Mouse (Mus musculus) lung, embryonic 15.5 days (tissue): ENCODE results near the gene Pcgf2. TPM values are rescaled to one million over a fixed set of nuclear protein-coding genes. Genes with fewer than 3 reads are reported as not detected.

ENCODE experiments used
- ATAC-seq: fragments of 200-750 bp; cut with Nextera tagmentation; 2 replicates; pipeline ENCODE4 v1.8.0; 2017; ENCODE audit warnings: moderate number of reproducible peaks, borderline replicate concordance; ENCODE audit not compliant: low FRiP score, low TSS enrichment; ENCODE audit errors: extremely low read depth
- H3K27ac ChIP-seq: fragments of 300-500 bp; sonication (generic); 2 replicates; pipeline ENCODE4 v1.5.1; 2015; ENCODE audit warnings: moderate library complexity, mild to moderate bottlenecking, inconsistent platforms
- H3K27me3 ChIP-seq: fragments of 300-500 bp; sonication (generic); 2 replicates; pipeline ENCODE4 v1.6.1; 2015; ENCODE audit warnings: inconsistent platforms
- H3K36me3 ChIP-seq: fragments of 300-500 bp; sonication (generic); 2 replicates; pipeline ENCODE4 v1.6.1; 2015; ENCODE audit warnings: inconsistent platforms
- H3K4me1 ChIP-seq: fragments of 300-500 bp; sonication (generic); 2 replicates; pipeline ENCODE4 v1.6.1; 2015; ENCODE audit warnings: inconsistent platforms
- H3K4me2 ChIP-seq: fragments of 300-500 bp; sonication (generic); 2 replicates; pipeline ENCODE4 v1.6.1; 2015; ENCODE audit warnings: inconsistent platforms, mild to moderate bottlenecking, moderate library complexity
- H3K4me3 ChIP-seq: fragments of 300-500 bp; sonication (generic); 2 replicates; pipeline ENCODE4 v1.5.1; 2015; ENCODE audit warnings: mild to moderate bottlenecking, inconsistent platforms
- H3K9ac ChIP-seq: fragments of 300-500 bp; sonication (generic); 2 replicates; pipeline ENCODE4 v1.6.1; 2015; ENCODE audit warnings: inconsistent platforms
- H3K9me3 ChIP-seq: fragments of 300-500 bp; sonication (generic); 2 replicates; pipeline ENCODE4 v1.6.1; 2016; ENCODE audit warnings: inconsistent platforms
- WGBS: fragments of 180-500 bp; shearing (Covaris S2); methylation state at CpG from one replicate; pipeline ENCODE4 v1.1.7; 2015; 5-methylcytosine and 5-hydroxymethylcytosine counted together
- polyA plus RNA-seq: library from polyadenylated mRNA; unstranded; fragments of >200 nt; fragmentation: Nextera tagmentation; extraction: Ambion mirVana; gene quantifications from 2 replicates; pipeline ENCODE4 v1.2.1, GENCODE M21; 2015

Gene Pcgf2
- polyA plus RNA-seq, 1 experiment from 2014 or later, result 13.2 TPM

- ATAC-seq, result no peak
- no peaks in the 10 kb centered on the region for H3K27me3 ChIP-seq
- WGBS, result 14% methylated on average over 30 of the region's 30 CpGs
- peak overlapping the region; percentile 95 for H3K4me2 ChIP-seq
- H3K4me3 ChIP-seq, result peak overlapping the region; percentile 90
- H3K36me3 ChIP-seq, result peaks cover 11% of the 10 kb centered on the region
- H3K27ac ChIP-seq, result peak overlapping the region; percentile 100
- peaks cover 47% of the 10 kb centered on the region for H3K4me1 ChIP-seq
- H3K9ac ChIP-seq, result peak overlapping the region; percentile 86
- no peaks in the 10 kb centered on the region for H3K9me3 ChIP-seq
Measured at GRCm38 (mm10) chr11:97700746-97701580, 666 bp upstream of the Pcgf2 start.

- H3K4me1 ChIP-seq, result peaks cover 60% of the 10 kb centered on the region
- no peaks in the 10 kb centered on the region for H3K27me3 ChIP-seq
- peak overlapping the region; percentile 95 for H3K4me2 ChIP-seq
- peak overlapping the region; percentile 94 for H3K9ac ChIP-seq
- H3K36me3 ChIP-seq, result peaks cover 2% of the 10 kb centered on the region; the same call in 1 of the 2 replicates
- ATAC-seq, result peak; percentile 48
- WGBS, result 0% methylated on average over 3 of the region's 9 CpGs
- H3K4me3 ChIP-seq, result peak overlapping the region; percentile 90
- peak overlapping the region; percentile 100 for H3K27ac ChIP-seq
- H3K9me3 ChIP-seq, result no peaks in the 10 kb centered on the region
Measured at GRCm38 (mm10) chr11:97699626-97700002, 683 bp downstream of the Pcgf2 start.

- under 1% methylated on average over 56 of the region's 63 CpGs for WGBS
Measured at GRCm38 (mm10) chr11:97698741-97699611, 1.3 kb downstream of the Pcgf2 start.

DNA sequence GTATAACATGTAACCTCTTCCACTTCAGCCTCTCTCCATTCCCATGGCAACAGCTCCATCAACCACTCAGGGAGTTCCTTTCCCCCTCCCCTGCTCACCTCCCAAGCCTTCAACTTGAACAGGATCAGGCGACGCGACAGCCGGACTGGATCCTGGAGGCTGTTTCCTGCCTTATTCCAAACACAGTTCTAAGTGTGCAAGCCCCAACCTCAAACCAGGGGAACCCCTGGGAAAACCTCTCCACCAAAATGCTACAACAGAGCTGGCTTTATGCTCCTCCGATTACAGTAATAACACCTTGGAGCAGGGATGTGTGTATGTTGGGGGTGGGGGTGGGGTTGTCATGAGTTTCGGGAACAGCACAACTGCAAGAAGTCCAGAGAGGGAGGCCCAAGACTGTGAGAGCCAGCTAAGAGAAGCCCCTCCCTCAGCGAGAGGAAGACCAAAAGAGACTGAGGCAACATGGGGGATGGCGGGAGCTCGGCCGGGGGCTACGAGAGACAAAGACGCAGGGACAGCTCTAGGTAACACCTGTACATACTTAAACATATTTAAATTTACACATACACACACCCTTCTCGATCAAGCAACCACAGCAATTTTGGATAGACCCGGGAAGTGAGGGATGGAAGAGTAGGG, 2.3 kb downstream of the Pcgf2 start:
- H3K9ac ChIP-seq, result peak overlapping the region; percentile 94
- no peaks in the 10 kb centered on the region for H3K9me3 ChIP-seq
- peaks cover 62% of the 10 kb centered on the region for H3K4me1 ChIP-seq
- no peaks in the 10 kb centered on the region for H3K27me3 ChIP-seq
- peak overlapping the region; percentile 90 for H3K4me3 ChIP-seq
- no peak for ATAC-seq
- 1% methylated on average over 14 of the region's 14 CpGs for WGBS
- peak overlapping the region; percentile 100 for H3K27ac ChIP-seq
- peaks cover 5% of the 10 kb centered on the region; the same call in 1 of the 2 replicates for H3K36me3 ChIP-seq
- H3K4me2 ChIP-seq, result peak overlapping the region; percentile 95

More at GRCm38 (mm10) chr11:97698741-97699611, 1.3 kb downstream of the Pcgf2 start:
- no peak for ATAC-seq
- H3K4me2 ChIP-seq, result peak overlapping the region; percentile 95
- peak overlapping the region; percentile 94 for H3K9ac ChIP-seq
- H3K27ac ChIP-seq, result peak overlapping the region; percentile 100
- H3K9me3 ChIP-seq, result no peaks in the 10 kb centered on the region
- H3K4me3 ChIP-seq, result peak overlapping the region; percentile 90
- H3K4me1 ChIP-seq, result peaks cover 60% of the 10 kb centered on the region
- H3K36me3 ChIP-seq, result no peaks in the 10 kb centered on the region
- no peaks in the 10 kb centered on the region for H3K27me3 ChIP-seq

- H3K9ac ChIP-seq, result peak overlapping the region; percentile 94
- ATAC-seq, result no peak
- WGBS, result 38% methylated on average over 11 of the region's 11 CpGs
- no peaks in the 10 kb centered on the region for H3K27me3 ChIP-seq
- H3K4me2 ChIP-seq, result peak overlapping the region; percentile 95
- H3K4me1 ChIP-seq, result peaks cover 62% of the 10 kb centered on the region
- H3K9me3 ChIP-seq, result no peaks in the 10 kb centered on the region
- H3K4me3 ChIP-seq, result peak overlapping the region; percentile 90
- H3K27ac ChIP-seq, result peak overlapping the region; percentile 100
- peaks cover 12% of the 10 kb centered on the region for H3K36me3 ChIP-seq
Measured at GRCm38 (mm10) chr11:97697199-97697890, 3.0 kb downstream of the Pcgf2 start.

DNA sequence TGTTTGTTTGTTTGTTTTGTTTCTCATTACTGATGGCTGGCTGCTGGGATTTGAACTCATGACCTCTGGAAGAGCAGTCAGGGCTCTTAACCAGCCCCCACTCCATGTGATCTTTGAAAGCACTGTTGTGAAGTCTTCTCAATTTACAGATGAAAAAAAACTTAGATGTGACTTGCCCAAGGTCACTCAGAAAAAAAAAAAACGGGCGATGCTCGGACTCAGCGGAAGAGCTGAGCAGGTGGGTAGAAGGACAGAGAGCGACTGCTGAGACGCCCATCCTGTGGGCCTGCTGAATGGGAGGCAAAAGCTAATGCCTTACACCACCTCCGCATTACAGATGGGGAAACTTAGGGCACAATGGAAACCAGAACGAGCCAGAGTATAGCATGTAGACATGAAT, 3.6 kb downstream of the Pcgf2 start:
- Histone ChIP-seq H3K4me1 (peaks cover 56% of the 10 kb centered on the region), H3K36me3 (peaks cover 18% of the 10 kb centered on the region), H3K4me3 (no peak overlapping the region), H3K27ac (no peak overlapping the region), H3K4me2 (no peak overlapping the region; the same call in 1 of the 2 replicates), H3K9ac (no peak overlapping the region), H3K27me3 (no peaks in the 10 kb centered on the region), H3K9me3 (no peaks in the 10 kb centered on the region)
- 67% methylated on average over 8 of the region's 8 CpGs for WGBS
- ATAC-seq, result no peak

DNA sequence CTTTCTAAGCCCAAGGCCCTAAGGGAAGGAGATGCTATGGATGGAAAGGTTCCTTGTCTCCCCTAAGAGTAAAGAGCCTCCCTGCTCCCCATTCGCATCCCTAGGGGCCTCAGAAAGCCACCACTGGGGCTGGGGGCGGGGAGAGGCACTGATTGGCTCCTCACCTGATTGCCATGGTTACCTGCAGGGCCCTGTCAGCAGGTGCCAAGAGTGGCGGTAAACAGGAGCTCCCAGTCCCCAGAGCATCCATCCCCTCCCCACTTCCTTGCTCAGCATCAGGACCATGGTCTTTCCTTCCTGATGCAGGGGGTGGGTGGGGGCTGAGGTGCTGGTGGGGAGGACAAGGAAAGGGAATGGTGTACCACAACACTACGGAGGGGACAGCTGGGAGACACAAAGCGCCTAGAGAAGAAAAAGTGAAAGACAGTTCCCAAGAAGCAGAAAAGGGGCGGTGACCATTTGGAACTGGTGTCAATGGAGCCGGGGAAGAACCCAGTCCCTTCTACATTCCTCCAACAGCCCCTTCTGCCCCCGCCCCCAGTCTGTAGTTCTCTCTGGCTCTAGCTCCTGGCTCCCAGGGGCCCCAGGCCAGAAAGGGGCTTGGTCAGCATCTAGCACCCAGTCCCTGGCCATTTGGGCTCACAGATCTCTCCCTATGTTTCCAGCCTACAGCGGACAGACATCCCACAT, 4.4 kb downstream of the Pcgf2 start:
- H3K27ac ChIP-seq, result peak overlapping the region; percentile 71

DNA sequence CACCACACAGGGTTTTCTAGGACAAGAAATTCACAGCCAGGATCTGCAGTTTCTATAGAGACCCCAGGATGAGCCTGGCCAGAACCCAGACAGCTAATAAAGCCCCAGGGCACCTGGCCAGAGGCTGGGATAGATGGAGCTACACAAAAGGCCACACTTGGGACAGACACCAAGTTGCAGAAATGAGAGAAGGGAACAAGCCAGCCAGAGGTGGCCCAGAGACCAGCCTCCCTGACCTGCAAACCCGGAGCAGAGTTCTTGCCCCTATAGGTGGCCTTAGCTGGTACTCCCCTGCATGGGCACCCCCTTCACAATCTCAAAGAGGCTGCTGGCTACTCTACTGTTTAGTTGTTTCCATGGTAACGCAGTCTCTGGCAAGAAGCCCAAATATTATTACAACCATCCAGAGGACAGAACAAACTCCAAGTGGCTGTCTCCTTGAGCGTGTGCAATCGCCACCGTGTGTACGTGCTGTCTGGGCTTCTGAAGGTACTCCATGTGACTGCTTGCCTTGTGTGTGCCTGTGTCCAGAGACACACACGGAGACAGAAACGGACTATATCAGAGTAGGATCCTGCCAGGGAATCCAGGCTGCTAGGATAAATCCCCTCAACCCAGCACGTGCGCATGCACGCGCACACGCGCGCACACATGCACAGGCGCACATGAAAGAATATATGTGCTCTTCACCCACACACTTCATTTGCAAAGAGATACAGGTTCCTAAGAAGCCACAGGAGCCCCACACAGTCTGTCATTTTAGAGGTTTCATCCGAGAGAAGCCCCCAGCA, 5.2 kb downstream of the Pcgf2 start:
- peak; percentile 47 for ATAC-seq
- Histone ChIP-seq H3K27me3 (no peaks in the 10 kb centered on the region), H3K27ac (peak overlapping the region; percentile 71), H3K36me3 (peaks cover 34% of the 10 kb centered on the region), H3K4me1 (peaks cover 47% of the 10 kb centered on the region), H3K4me2 (peak overlapping the region; percentile 41), H3K9me3 (no peaks in the 10 kb centered on the region), H3K4me3 (peak overlapping the region; percentile 11), H3K9ac (no peak overlapping the region; the same call in 1 of the 2 replicates)
- 41% methylated on average over 17 of the region's 17 CpGs for WGBS

More for the DNA sequence above, 4.4 kb downstream of the Pcgf2 start:
- Histone ChIP-seq H3K27me3 (no peaks in the 10 kb centered on the region), H3K9me3 (no peaks in the 10 kb centered on the region), H3K36me3 (peaks cover 27% of the 10 kb centered on the region), H3K4me3 (peak overlapping the region; percentile 11), H3K9ac (no peak overlapping the region; the same call in 1 of the 2 replicates), H3K4me2 (peak overlapping the region; percentile 41), H3K4me1 (peaks cover 48% of the 10 kb centered on the region)
- ATAC-seq, result no peak
- 44% methylated on average over 9 of the region's 9 CpGs for WGBS

GRCm38 (mm10) chr11:97694435-97694834, 5.9 kb downstream of the Pcgf2 start:
- peak overlapping the region; percentile 71 for H3K27ac ChIP-seq
- no peak overlapping the region for H3K4me3 ChIP-seq
- H3K4me1 ChIP-seq, result peaks cover 47% of the 10 kb centered on the region
- H3K36me3 ChIP-seq, result peaks cover 40% of the 10 kb centered on the region
- no peaks in the 10 kb centered on the region for H3K9me3 ChIP-seq
- H3K4me2 ChIP-seq, result peak overlapping the region; percentile 26
- H3K27me3 ChIP-seq, result no peaks in the 10 kb centered on the region
- no peak overlapping the region for H3K9ac ChIP-seq
- no peak for ATAC-seq
- WGBS, result 73% methylated on average over 4 of the region's 4 CpGs

GRCm38 (mm10) chr11:97689861-97690260, 10.4 kb downstream of the Pcgf2 start:
- H3K4me1 ChIP-seq, result peaks cover 39% of the 10 kb centered on the region
- no peak overlapping the region for H3K4me3 ChIP-seq
- H3K9ac ChIP-seq, result no peak overlapping the region
- WGBS, result 23% methylated on average over 10 of the region's 10 CpGs
- H3K4me2 ChIP-seq, result no peak overlapping the region
- ATAC-seq, result no peak
- H3K9me3 ChIP-seq, result no peaks in the 10 kb centered on the region
- H3K27me3 ChIP-seq, result no peaks in the 10 kb centered on the region
- no peak overlapping the region for H3K27ac ChIP-seq
- peaks cover 50% of the 10 kb centered on the region for H3K36me3 ChIP-seq
